Mouse (Mus musculus) stomach, embryonic 16.5 days (tissue): ENCODE data around the gene Adrm1. TPM values are rescaled to one million over a fixed set of nuclear protein-coding genes. Genes with fewer than 3 reads are reported as not detected.

Experiments
- ATAC-seq: fragments of 200-750 bp; cut with Nextera tagmentation; 2 replicates; pipeline ENCODE4 v1.8.0; 2017; ENCODE audit warnings: moderate number of reproducible peaks, moderate TSS enrichment; ENCODE audit not compliant: insufficient read depth, low FRiP score
- H3K27ac ChIP-seq: fragments of 300-500 bp; sonication (generic); 2 replicates; pipeline ENCODE4 v1.5.1; 2014; ENCODE audit warnings: low read length
- H3K27me3 ChIP-seq: fragments of 300-500 bp; sonication (generic); 2 replicates; pipeline ENCODE4 v1.6.1; 2014; ENCODE audit warnings: low read length, control low read depth, mixed read lengths; ENCODE audit not compliant: control insufficient read depth, insufficient read depth
- H3K36me3 ChIP-seq: fragments of 300-500 bp; sonication (generic); 2 replicates; pipeline ENCODE4 v1.6.1; 2014; ENCODE audit warnings: low read length; ENCODE audit not compliant: control insufficient read depth, insufficient read depth
- H3K4me1 ChIP-seq: fragments of 300-500 bp; sonication (generic); 2 replicates; pipeline ENCODE4 v1.6.1; 2014; ENCODE audit warnings: low read length, control low read depth, mixed read lengths; ENCODE audit not compliant: control insufficient read depth, insufficient read depth
- H3K4me2 ChIP-seq: fragments of 300-500 bp; sonication (generic); 2 replicates; pipeline ENCODE4 v1.6.1; 2014; ENCODE audit warnings: low read depth, low read length, mixed read lengths
- H3K4me3 ChIP-seq: fragments of 300-500 bp; sonication (generic); replicated peaks from 2 replicates; pipeline ENCODE4 v1.5.1; 2014; ENCODE audit warnings: mild to moderate bottlenecking, low read length
- H3K9ac ChIP-seq: fragments of 300-500 bp; sonication (generic); 2 replicates; pipeline ENCODE4 v1.6.1; 2014; ENCODE audit warnings: low read length
- H3K9me3 ChIP-seq: fragments of 300-500 bp; sonication (generic); replicated peaks from 2 replicates; pipeline ENCODE4 v1.6.1; 2016; ENCODE audit warnings: low read length, control low read depth; ENCODE audit not compliant: control insufficient read depth
- whole genome bisulfite sequencing: fragments of 180-500 bp; shearing (Covaris S2); extraction: QIAGEN DNeasy Blood & Tissue Kit; methylation state at CpG from one replicate; pipeline ENCODE4 v1.1.7; 2014; 5-methylcytosine and 5-hydroxymethylcytosine counted together
- polyA plus RNA-seq: library from polyadenylated mRNA; unstranded; fragments of >200 nt; fragmentation: Nextera tagmentation; extraction: Ambion mirVana; gene quantifications from 2 replicates; pipeline ENCODE4 v1.2.1, GENCODE M21; 2015

Adrm1 gene
- polyA plus RNA-seq, 1 experiment from 2014 or later, result 171 TPM

GRCm38 (mm10) chr2:180207840-180208239 lies 36.6 kb downstream of the Adrm1 start:
- Histone ChIP-seq H3K4me2 (no peak overlapping the region), H3K36me3 (peaks cover 4% of the 10 kb centered on the region; the same call in 1 of the 2 replicates), H3K9ac (no peak overlapping the region), H3K27me3 (no peaks in the 10 kb centered on the region), H3K4me1 (no peaks in the 10 kb centered on the region), H3K4me3 (no peak overlapping the region), H3K9me3 (no peaks in the 10 kb centered on the region), H3K27ac (no peak overlapping the region)
- ATAC-seq, result 0 out of 2 replicates have a peak, but pooled peaks have one; percentile 20
- WGBS, result 65% methylated on average over 7 of the region's 7 CpGs

DNA sequence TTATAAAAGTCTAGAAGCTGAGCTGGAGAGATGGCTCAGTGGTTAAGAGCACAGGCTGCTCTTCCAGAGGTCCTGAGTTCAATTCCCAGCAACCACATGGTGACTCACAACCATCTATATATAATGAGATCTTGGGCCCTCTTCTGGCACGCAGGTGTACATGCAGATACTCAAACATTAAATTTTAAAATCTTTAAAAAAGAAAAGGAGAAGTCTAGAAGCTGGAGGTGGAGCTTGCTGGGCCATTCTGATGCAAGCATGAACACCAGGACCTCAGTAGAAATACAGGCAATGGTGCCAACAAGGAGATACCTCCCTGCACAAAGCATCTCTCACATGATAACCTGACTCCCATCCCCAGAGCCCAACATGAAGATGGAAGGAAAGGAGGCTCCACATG lies 37.7 kb downstream of the Adrm1 start:
- no peak for ATAC-seq
- no peak overlapping the region for H3K27ac ChIP-seq
- 85% methylated on average over 1 of the region's 1 CpGs for WGBS
- H3K9ac ChIP-seq, result no peak overlapping the region
- H3K4me3 ChIP-seq, result no peak overlapping the region
- H3K4me1 ChIP-seq, result peaks cover 2% of the 10 kb centered on the region; the same call in 1 of the 2 replicates
- peaks cover under 1% of the 10 kb centered on the region; the same call in 1 of the 2 replicates for H3K36me3 ChIP-seq
- no peaks in the 10 kb centered on the region for H3K9me3 ChIP-seq
- H3K27me3 ChIP-seq, result no peaks in the 10 kb centered on the region
- no peak overlapping the region for H3K4me2 ChIP-seq

- no peak for ATAC-seq
- Histone ChIP-seq H3K4me3 (no peak overlapping the region), H3K9ac (no peak overlapping the region), H3K27me3 (no peaks in the 10 kb centered on the region), H3K4me1 (peaks cover 33% of the 10 kb centered on the region), H3K9me3 (no peaks in the 10 kb centered on the region), H3K4me2 (no peak overlapping the region), H3K36me3 (no peaks in the 10 kb centered on the region), H3K27ac (no peak overlapping the region)
- WGBS, result 93% methylated on average over 3 of the region's 3 CpGs
Observed at GRCm38 (mm10) chr2:180212255-180212654, 41.0 kb downstream of the Adrm1 start.

- ATAC-seq, result peak; percentile 18; the same call in 1 of the 2 replicates
- WGBS, result 54% methylated on average over 4 of the region's 4 CpGs
- H3K4me2 ChIP-seq, result 0 out of 2 replicates have a peak overlapping the region, but pooled peaks have one; percentile 6
- H3K4me1 ChIP-seq, result peaks cover 53% of the 10 kb centered on the region
- H3K4me3 ChIP-seq, result no peak overlapping the region
- no peaks in the 10 kb centered on the region for H3K27me3 ChIP-seq
- H3K27ac ChIP-seq, result peak overlapping the region; percentile 60
- H3K9ac ChIP-seq, result 0 out of 2 replicates have a peak overlapping the region, but pooled peaks have one; percentile 17
- H3K36me3 ChIP-seq, result no peaks in the 10 kb centered on the region
- no peaks in the 10 kb centered on the region for H3K9me3 ChIP-seq
Observed at GRCm38 (mm10) chr2:180214352-180214978, 43.2 kb downstream of the Adrm1 start.

- no peak overlapping the region for H3K4me3 ChIP-seq
- no peaks in the 10 kb centered on the region for H3K9me3 ChIP-seq
- no peaks in the 10 kb centered on the region for H3K36me3 ChIP-seq
- H3K27ac ChIP-seq, result peak overlapping the region; percentile 60
- no peaks in the 10 kb centered on the region for H3K27me3 ChIP-seq
- 0 out of 2 replicates have a peak overlapping the region, but pooled peaks have one; percentile 6 for H3K4me2 ChIP-seq
- ATAC-seq, result no peak
- peak overlapping the region; percentile 53 for H3K9ac ChIP-seq
- H3K4me1 ChIP-seq, result peaks cover 59% of the 10 kb centered on the region
- 14% methylated on average over 8 of the region's 8 CpGs for WGBS
Observed at GRCm38 (mm10) chr2:180215011-180215461, 43.8 kb downstream of the Adrm1 start.

DNA sequence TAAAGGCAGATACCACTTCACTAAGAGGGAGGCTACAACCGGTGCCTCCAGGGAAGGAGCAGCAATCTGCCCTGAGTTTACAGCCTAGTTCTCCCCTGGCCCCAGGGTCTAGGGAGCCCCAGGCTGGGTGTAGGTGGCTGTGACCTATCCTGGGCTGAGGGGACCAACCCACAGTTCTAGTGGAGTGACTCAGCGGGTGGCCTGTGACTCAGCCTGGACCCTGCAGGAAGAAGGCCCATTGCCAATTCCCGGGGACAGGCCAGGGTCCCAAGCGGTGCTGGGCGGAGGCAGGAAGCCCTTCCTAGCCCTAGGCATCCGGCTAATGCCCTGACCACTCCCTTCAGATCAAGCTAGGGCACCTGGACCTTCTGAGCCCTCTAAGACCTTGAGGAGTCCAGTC lies 44.7 kb downstream of the Adrm1 start:
- Histone ChIP-seq H3K4me1 (peaks cover 62% of the 10 kb centered on the region), H3K27me3 (no peaks in the 10 kb centered on the region), H3K36me3 (no peaks in the 10 kb centered on the region), H3K27ac (peak overlapping the region; percentile 60), H3K4me3 (no peak overlapping the region), H3K9me3 (no peaks in the 10 kb centered on the region), H3K4me2 (no peak overlapping the region), H3K9ac (peak overlapping the region; percentile 53; the same call in 1 of the 2 replicates)
- ATAC-seq, result peak; percentile 37; the same call in 1 of the 2 replicates
- 43% methylated on average over 6 of the region's 6 CpGs for WGBS

DNA sequence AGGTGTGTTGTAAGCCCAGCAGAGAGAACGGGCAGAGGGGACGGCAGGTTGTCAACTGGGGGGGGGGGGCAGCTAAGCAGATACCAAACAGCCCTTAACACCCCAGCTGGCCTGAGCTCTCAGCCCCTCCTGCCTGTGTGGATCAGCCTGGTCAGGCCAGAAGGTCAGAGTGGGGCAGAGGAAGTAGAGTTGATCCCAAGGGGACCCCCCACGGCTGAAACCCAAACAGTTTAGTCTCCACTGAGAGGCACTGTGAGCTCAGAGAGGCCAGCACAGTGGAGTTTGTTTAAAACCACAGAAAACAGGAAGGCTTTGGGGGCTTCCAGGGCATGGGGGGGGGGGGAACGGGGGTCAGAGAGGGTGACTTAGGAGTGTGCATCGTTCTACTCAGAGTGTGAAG lies 45.6 kb downstream of the Adrm1 start:
- H3K9me3 ChIP-seq, result no peaks in the 10 kb centered on the region
- no peaks in the 10 kb centered on the region for H3K36me3 ChIP-seq
- no peak for ATAC-seq
- no peaks in the 10 kb centered on the region for H3K27me3 ChIP-seq
- H3K4me2 ChIP-seq, result no peak overlapping the region
- WGBS, result 37% methylated on average over 5 of the region's 5 CpGs
- H3K4me1 ChIP-seq, result peaks cover 65% of the 10 kb centered on the region
- no peak overlapping the region for H3K4me3 ChIP-seq
- no peak overlapping the region for H3K27ac ChIP-seq
- H3K9ac ChIP-seq, result no peak overlapping the region

GRCm38 (mm10) chr2:180217587-180217986 lies 46.3 kb downstream of the Adrm1 start:
- H3K4me2 ChIP-seq, result no peak overlapping the region
- peaks cover 71% of the 10 kb centered on the region for H3K4me1 ChIP-seq
- no peak for ATAC-seq
- H3K27me3 ChIP-seq, result no peaks in the 10 kb centered on the region
- H3K36me3 ChIP-seq, result no peaks in the 10 kb centered on the region
- H3K27ac ChIP-seq, result no peak overlapping the region
- H3K9ac ChIP-seq, result 0 out of 2 replicates have a peak overlapping the region, but pooled peaks have one; percentile 11
- no peak overlapping the region for H3K4me3 ChIP-seq
- 81% methylated on average over 8 of the region's 8 CpGs for WGBS
- H3K9me3 ChIP-seq, result no peaks in the 10 kb centered on the region

DNA sequence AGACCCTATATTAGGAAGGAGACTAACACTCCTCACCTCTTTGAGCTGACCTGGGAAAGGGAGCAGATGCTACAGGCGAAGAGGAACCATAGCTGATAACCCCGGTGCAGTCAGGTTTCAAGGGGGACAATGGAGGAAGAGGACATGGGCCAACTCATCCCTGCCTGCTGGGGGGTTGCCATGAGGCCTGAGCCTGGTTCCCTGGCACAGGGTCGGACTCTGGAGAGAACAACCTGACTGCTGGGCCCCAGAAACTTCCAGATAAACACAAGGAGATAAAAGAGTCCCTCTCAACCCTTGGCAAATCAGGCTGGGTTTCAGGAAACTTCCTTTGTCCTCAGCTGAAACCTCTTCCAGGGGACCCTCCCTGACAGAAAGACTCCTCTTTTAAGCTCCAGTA lies 47.0 kb downstream of the Adrm1 start:
- no peak for ATAC-seq

More for the DNA sequence above, 47.0 kb downstream of the Adrm1 start:
- Histone ChIP-seq H3K36me3 (no peaks in the 10 kb centered on the region), H3K27ac (peak overlapping the region; percentile 66; the same call in 1 of the 2 replicates), H3K9ac (peak overlapping the region; percentile 40; the same call in 1 of the 2 replicates), H3K9me3 (no peaks in the 10 kb centered on the region), H3K27me3 (no peaks in the 10 kb centered on the region), H3K4me3 (no peak overlapping the region), H3K4me1 (peaks cover 73% of the 10 kb centered on the region), H3K4me2 (no peak overlapping the region)
- WGBS, result 63% methylated on average over 3 of the region's 3 CpGs
